In the genomic region with DNA sequence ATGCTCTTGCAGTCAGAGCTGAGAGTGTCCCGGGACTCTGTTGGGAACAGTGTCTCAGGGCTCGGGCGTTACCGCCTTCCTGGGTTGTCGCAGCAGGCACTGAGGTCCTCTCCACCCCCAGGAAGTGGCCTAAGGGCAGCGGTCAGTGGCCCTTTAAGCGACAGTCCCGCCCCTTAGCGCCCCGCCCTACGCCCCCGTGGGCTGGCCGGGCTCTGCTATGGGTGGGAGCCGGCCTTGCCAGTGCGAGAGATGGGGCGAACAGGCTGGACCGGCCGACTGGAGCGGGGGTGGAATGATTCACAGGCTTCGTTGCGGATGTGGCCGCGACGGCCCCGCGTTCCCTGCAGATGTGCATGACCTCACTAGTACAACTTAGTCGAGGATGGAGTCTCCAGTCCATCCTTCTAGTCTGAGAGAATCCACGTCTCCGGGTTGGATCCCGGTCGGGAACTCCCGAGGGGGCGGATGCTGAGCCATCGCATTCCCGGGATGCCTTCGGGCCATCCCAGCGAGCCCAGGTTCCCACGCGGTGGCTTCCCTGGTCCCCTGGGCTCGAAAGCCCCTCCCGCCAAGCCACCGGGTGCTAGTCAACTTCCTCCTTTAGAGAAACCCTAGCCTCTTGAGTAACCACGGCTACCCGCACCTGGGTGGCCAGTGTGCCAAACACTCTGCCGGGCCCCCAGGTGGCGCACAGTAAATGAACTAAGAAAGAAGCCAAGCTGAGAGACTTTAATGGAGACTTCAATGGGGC, we compare ENCODE assay signal across 8 mouse cellular contexts. TPM values are rescaled to one million over a fixed set of nuclear protein-coding genes. Genes with fewer than 3 reads are reported as not detected.
A peak's percentile ranks its signal among the peaks of the same experiment; 100 is the strongest.
DNase-seq lines count a peak whose midpoint lies in the region; ATAC-seq lines count a peak whose summit lies in the region.

Kctd11 (minus strand) TSS at position 554 of the 751 bp plus-strand sequence.

- peaks cover 34% of the 10 kb centered on the region for H3K27me3 ChIP-seq in forebrain, embryonic 10.5 days (ENCODE audit: poor library complexity, severe bottlenecking)
- no peaks in the 10 kb centered on the region for H3K27me3 ChIP-seq in heart, embryonic 14.5 days (ENCODE audit: control insufficient read depth, insufficient read depth, low read length)
- no peaks in the 10 kb centered on the region for H3K27me3 ChIP-seq in liver, embryonic 16.5 days (ENCODE audit: control insufficient read depth, insufficient read depth, low read depth, low read length)
- H3K27me3 ChIP-seq in neural tube, embryonic 11.5 days (ENCODE audit: control insufficient read depth, insufficient read depth, low read length) = no peaks in the 10 kb centered on the region
- no peaks in the 10 kb centered on the region for H3K27me3 ChIP-seq in stomach, embryonic 16.5 days (ENCODE audit: control insufficient read depth, insufficient read depth, low read length)

- peak within 1 kb of the TSS; percentile 79 for H3K9ac ChIP-seq in heart, embryonic 14.5 days (ENCODE audit: low read length)
- H3K9ac ChIP-seq in liver, embryonic 16.5 days (ENCODE audit: low read depth, low read length) = peak within 1 kb of the TSS; percentile 72
- H3K9ac ChIP-seq in neural tube, embryonic 11.5 days (ENCODE audit: low read length) = peak within 1 kb of the TSS; percentile 63
- H3K9ac ChIP-seq in stomach, embryonic 16.5 days (ENCODE audit: low read length) = peak within 1 kb of the TSS; percentile 72

- H3K36me3 ChIP-seq in forebrain, embryonic 10.5 days (replicated peaks) = no peaks in the 10 kb centered on the region
- H3K36me3 ChIP-seq in heart, embryonic 14.5 days (ENCODE audit: control insufficient read depth, insufficient read depth, low read length) = no peaks in the 10 kb centered on the region
- H3K36me3 ChIP-seq in liver, embryonic 16.5 days (ENCODE audit: control insufficient read depth, insufficient read depth) = no peaks in the 10 kb centered on the region
- no peaks in the 10 kb centered on the region for H3K36me3 ChIP-seq in neural tube, embryonic 11.5 days (ENCODE audit: control insufficient read depth, insufficient read depth, low read length)
- no peaks in the 10 kb centered on the region for H3K36me3 ChIP-seq in stomach, embryonic 16.5 days (ENCODE audit: control insufficient read depth, insufficient read depth, low read length)

- peak within 1 kb of the TSS; percentile 84 for H3K27ac ChIP-seq in forebrain, embryonic 10.5 days
- peak within 1 kb of the TSS; percentile 91 for H3K27ac ChIP-seq in heart, embryonic 14.5 days (replicated peaks in 1 of 2; ENCODE audit: control insufficient read depth in 1 of 2, insufficient read depth in 1 of 2, low read depth in 2 of 2, low read length in 2 of 2)
- H3K27ac ChIP-seq in liver, embryonic 16.5 days (ENCODE audit: low read length) = peak within 1 kb of the TSS; percentile 92
- peak within 1 kb of the TSS; percentile 34; the same call in 1 of the 2 replicates for H3K27ac ChIP-seq in neural tube, embryonic 11.5 days (ENCODE audit: low read depth, low read length)
- peak within 1 kb of the TSS; percentile 92 for H3K27ac ChIP-seq in stomach, embryonic 16.5 days (ENCODE audit: low read length)

- no peaks in the 10 kb centered on the region for H3K9me3 ChIP-seq in forebrain, embryonic 10.5 days
- H3K9me3 ChIP-seq in heart, embryonic 14.5 days (ENCODE audit: control insufficient read depth, low read length) = no peaks in the 10 kb centered on the region
- no peaks in the 10 kb centered on the region for H3K9me3 ChIP-seq in liver, embryonic 16.5 days (replicated peaks; ENCODE audit: control insufficient read depth, low read length)
- no peaks in the 10 kb centered on the region for H3K9me3 ChIP-seq in neural tube, embryonic 11.5 days (ENCODE audit: control insufficient read depth, low read length)
- H3K9me3 ChIP-seq in stomach, embryonic 16.5 days (replicated peaks; ENCODE audit: control insufficient read depth, low read length) = no peaks in the 10 kb centered on the region

- under 1% methylated on average over 46 of the region's 46 CpGs for WGBS in forebrain, embryonic 10.5 days
- under 1% methylated on average over 46 of the region's 46 CpGs for WGBS in heart, embryonic 14.5 days
- WGBS in liver, embryonic 16.5 days (ENCODE audit: insufficient replicate concordance) = under 1% methylated on average over 46 of the region's 46 CpGs
- WGBS in neural tube, embryonic 11.5 days = under 1% methylated on average over 46 of the region's 46 CpGs
- WGBS in stomach, embryonic 16.5 days = 0% methylated on average over 46 of the region's 46 CpGs

- H3K4me3 ChIP-seq in forebrain, embryonic 10.5 days = peak within 1 kb of the TSS; percentile 58
- H3K4me3 ChIP-seq in heart, embryonic 14.5 days (ENCODE audit: control insufficient read depth in 1 of 2, insufficient read depth in 1 of 2, low read depth in 1 of 2, low read length in 2 of 2) = peak within 1 kb of the TSS; percentile 59 to 69
- peak within 1 kb of the TSS; percentile 67 for H3K4me3 ChIP-seq in liver, embryonic 16.5 days (ENCODE audit: low read depth, low read length)
- H3K4me3 ChIP-seq in neural tube, embryonic 11.5 days (ENCODE audit: low read depth, low read length) = peak within 1 kb of the TSS; percentile 50
- H3K4me3 ChIP-seq in stomach, embryonic 16.5 days (replicated peaks; ENCODE audit: low read length) = peak within 1 kb of the TSS; percentile 54

- DNase-seq in CD8-positive naive resting alpha-beta T cell, adult 2 months (ENCODE audit: low read depth in 2 of 2, low spot score in 2 of 2) = peak; percentile 57 to 59
- DNase-seq in c-Kit-positive CD71-positive TER-119-negative erythroid progenitor cells, embryonic 14.5 days (ENCODE audit: low read depth) = peak; percentile 51
- DNase-seq in forebrain, embryonic 10.5 days (ENCODE audit: extremely low spot score, low spot score) = peak; percentile 85
- DNase-seq in kidney, postnatal 10 days = peak; percentile 93
- peak; percentile 83 for DNase-seq in neural tube, embryonic 11.5 days (ENCODE audit: low spot score)

- peak within 1 kb of the TSS; percentile 86 for H3K4me2 ChIP-seq in heart, embryonic 14.5 days (ENCODE audit: low read length)
- peak within 1 kb of the TSS; percentile 93 for H3K4me2 ChIP-seq in liver, embryonic 16.5 days (ENCODE audit: low read depth, low read length)
- peak within 1 kb of the TSS; percentile 79 for H3K4me2 ChIP-seq in neural tube, embryonic 11.5 days (ENCODE audit: low read depth)
- H3K4me2 ChIP-seq in stomach, embryonic 16.5 days (ENCODE audit: low read depth, low read length) = peak within 1 kb of the TSS; percentile 85

- peaks cover 67% of the 10 kb centered on the region for H3K4me1 ChIP-seq in forebrain, embryonic 10.5 days
- H3K4me1 ChIP-seq in heart, embryonic 14.5 days (ENCODE audit: control insufficient read depth in 2 of 2, insufficient read depth in 2 of 2, low read length in 2 of 2) = peaks cover 22 to 36% of the 10 kb centered on the region in 2 experiments
- peaks cover 62% of the 10 kb centered on the region for H3K4me1 ChIP-seq in liver, embryonic 16.5 days (ENCODE audit: control insufficient read depth, low read depth, low read length)
- H3K4me1 ChIP-seq in neural tube, embryonic 11.5 days (ENCODE audit: control insufficient read depth, insufficient read depth, low read length) = peaks cover 13% of the 10 kb centered on the region
- peaks cover 44% of the 10 kb centered on the region for H3K4me1 ChIP-seq in stomach, embryonic 16.5 days (ENCODE audit: control insufficient read depth, insufficient read depth, low read length)

- ATAC-seq in heart, embryonic 14.5 days (ENCODE audit: insufficient number of reproducible peaks, insufficient read depth, low FRiP score, low read depth) = peak; percentile 88
- ATAC-seq in liver, embryonic 16.5 days (ENCODE audit: low read depth) = peak; percentile 84
- peak; percentile 71 for ATAC-seq in neural tube, embryonic 11.5 days (ENCODE audit: insufficient read depth, low FRiP score, low TSS enrichment)
- peak; percentile 87 for ATAC-seq in stomach, embryonic 16.5 days (ENCODE audit: insufficient read depth, low FRiP score)

RNA-seq across cellular contexts. Expression of gene Kctd11, which starts in this region (rescaled TPM):
- polyA plus RNA-seq in forebrain, embryonic 10.5 days (2016; fragmentation: Nextera tagmentation; extraction: Ambion mirVana) = 4.8 and 6.7 TPM in 2 replicates
- 2.6 and 2.8 TPM in 2 replicates for polyA plus RNA-seq in heart, embryonic 14.5 days (2014; fragmentation: Nextera tagmentation; extraction: Ambion mirVana)
- polyA plus RNA-seq in liver, embryonic 16.5 days (2015; fragmentation: Nextera tagmentation; extraction: Ambion mirVana) = 1.3 and 1.4 TPM in 2 replicates
- polyA plus RNA-seq in neural tube, embryonic 11.5 days (2014; fragmentation: Nextera tagmentation; extraction: Ambion mirVana) = 3.1 and 3.6 TPM in 2 replicates
- polyA plus RNA-seq in stomach, embryonic 16.5 days (2015; fragmentation: Nextera tagmentation; extraction: Ambion mirVana) = 15.1 and 24.7 TPM in 2 replicates

Comparison
In these comparisons a context has a peak if more than half of its experiments do, and no peak if none do; other contexts are left out.
1. Peak in every context shown above with its lines: DNase-seq, ATAC-seq, H3K4me3 ChIP-seq and H3K27ac ChIP-seq.
2. H3K27ac ChIP-seq: peak in every context shown above with its lines; median percentile 92 in liver, embryonic 16.5 days; 92 in stomach, embryonic 16.5 days; 91 in heart, embryonic 14.5 days; 84 in forebrain, embryonic 10.5 days; 34 in neural tube, embryonic 11.5 days.